Mouse (Mus musculus) heart, adult 2 months (tissue): ENCODE data around the gene Mogat1.

Source experiments
- CTCF ChIP-seq: fragments of 200-600 bp; IDR thresholded peaks from 2 replicates; pipeline ENCODE4 v1.8.1; 2022; ENCODE audit warnings: antibody characterized with exemption, mild to moderate bottlenecking, moderate library complexity
- POLR2A ChIP-seq: fragments of 200-500 bp; IDR thresholded peaks from 2 replicates; pipeline ENCODE4 v1.6.1; 2011; ENCODE audit warnings: mild to moderate bottlenecking, low read depth, low read length, control low read depth; ENCODE audit not compliant: insufficient read depth

DNA sequence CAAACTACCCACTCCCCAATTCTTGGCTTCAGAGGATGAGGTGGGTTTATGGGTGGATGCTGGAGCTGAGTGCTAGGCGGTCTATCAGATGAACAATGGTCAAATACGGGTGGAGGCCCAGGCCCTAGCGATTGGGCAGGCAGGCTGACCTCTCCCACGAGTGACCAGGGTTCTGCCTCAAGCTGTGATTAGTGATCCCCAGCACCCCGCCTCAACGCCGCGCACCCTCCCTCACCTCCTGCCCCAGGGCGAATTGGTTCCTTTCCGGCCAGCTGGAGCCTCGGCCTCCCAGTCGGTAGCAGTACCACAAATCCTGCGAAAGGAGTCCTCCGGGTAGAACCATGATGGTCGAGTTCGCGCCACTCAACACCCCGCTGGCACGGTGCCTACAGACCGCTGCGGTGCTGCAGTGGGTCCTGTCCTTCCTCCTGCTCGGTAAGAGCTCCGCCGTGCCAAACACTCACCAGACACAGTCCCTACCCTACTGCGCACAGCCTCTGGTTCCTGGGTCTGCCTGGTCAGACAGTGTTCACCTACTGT lies 900 bp downstream of the Mogat1 start, which contains the start of gene BC035947:
- TF ChIP-seq POLR2A (no peak), CTCF (no peak)
